11 mouse cellular contexts compared by ENCODE assay signal in the genomic region with DNA sequence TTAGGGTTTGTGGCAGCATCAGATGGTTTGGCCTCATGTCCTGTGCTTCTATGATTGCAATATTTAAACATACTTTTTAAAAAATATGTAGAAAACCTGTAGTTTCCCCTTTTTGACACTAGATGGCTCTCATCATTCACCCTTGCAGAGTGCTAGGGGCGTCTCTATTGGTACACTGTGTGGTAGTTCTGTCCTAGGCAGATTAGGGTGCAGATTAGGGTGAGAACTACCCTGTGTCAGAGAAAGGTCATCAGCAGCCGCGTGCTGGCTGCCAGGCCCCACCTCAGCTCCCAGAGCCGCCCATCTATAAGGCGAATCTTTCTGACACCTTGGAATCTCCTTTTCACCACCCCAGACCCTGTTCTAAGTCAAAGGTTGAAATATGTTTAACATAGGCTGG. TPM values are rescaled to one million over a fixed set of nuclear protein-coding genes. Genes with fewer than 3 reads are reported as not detected.
DNase-seq lines count a peak whose midpoint lies in the region; ATAC-seq lines count a peak whose summit lies in the region.
"Had no signal": no experiment of that assay in that cellular context is flagged by ENCODE, and none has a peak within 500 bp of the region (broad histone marks: within the 10 kb centered on the region; RNA-seq: fewer than 3 reads in every experiment).

No protein-coding gene starts in this region.

- H3K9ac ChIP-seq in heart, embryonic 16.5 days (ENCODE audit: low read length), result no peak overlapping the region
- no peak overlapping the region for H3K9ac ChIP-seq in heart, embryonic 12.5 days
- H3K9ac ChIP-seq in lung, embryonic 16.5 days (ENCODE audit: low read length), result no peak overlapping the region
- H3K9ac ChIP-seq: hindbrain, embryonic 12.5 days had no signal

- DNase-seq in A20 (ENCODE audit: low read depth, low spot score), result peak; percentile 44
- DNase-seq in adipocyte (ENCODE audit: low spot score), result peak; percentile 57
- no peak for DNase-seq in c-Kit-positive CD71-positive TER-119-positive erythroid progenitor cells, embryonic 14.5 days (ENCODE audit: low spot score)
- DNase-seq in right cerebral cortex, postnatal 10 days (ENCODE audit: low spot score in 2 of 2), result no peak
- DNase-seq in cerebellum, adult 9-10 months, result no peak
- DNase-seq: spleen, adult 18-20 months had no signal

- 58% methylated on average over 5 of the region's 5 CpGs for WGBS in heart, embryonic 16.5 days
- WGBS in heart, embryonic 12.5 days, result 62% methylated on average over 5 of the region's 5 CpGs
- WGBS in lung, embryonic 16.5 days, result 48% methylated on average over 5 of the region's 5 CpGs

- H3K27me3 ChIP-seq in heart, embryonic 16.5 days (ENCODE audit: control insufficient read depth, insufficient read depth, low read length), result no peaks in the 10 kb centered on the region
- H3K27me3 ChIP-seq in heart, embryonic 12.5 days (replicated peaks), result no peaks in the 10 kb centered on the region
- H3K27me3 ChIP-seq in lung, embryonic 16.5 days (ENCODE audit: control insufficient read depth, insufficient read depth, low read depth, low read length), result no peaks in the 10 kb centered on the region
- H3K27me3 ChIP-seq: hindbrain, embryonic 12.5 days had no signal

- H3K4me1 ChIP-seq in heart, embryonic 16.5 days (ENCODE audit: control insufficient read depth, insufficient read depth, low read length), result no peaks in the 10 kb centered on the region
- no peaks in the 10 kb centered on the region for H3K4me1 ChIP-seq in heart, embryonic 12.5 days (replicated peaks)
- no peaks in the 10 kb centered on the region for H3K4me1 ChIP-seq in lung, embryonic 16.5 days (replicated peaks; ENCODE audit: control insufficient read depth, insufficient read depth, low read length)
- H3K4me1 ChIP-seq: hindbrain, embryonic 12.5 days had no signal

- no peak overlapping the region for H3K4me2 ChIP-seq in heart, embryonic 16.5 days (ENCODE audit: low read depth, low read length)
- no peak overlapping the region for H3K4me2 ChIP-seq in heart, embryonic 12.5 days
- H3K4me2 ChIP-seq in lung, embryonic 16.5 days (ENCODE audit: low read depth, low read length), result no peak overlapping the region
- H3K4me2 ChIP-seq: hindbrain, embryonic 12.5 days had no signal

- H3K9me3 ChIP-seq in heart, embryonic 16.5 days (replicated peaks; ENCODE audit: control insufficient read depth, low read length), result no peaks in the 10 kb centered on the region
- H3K9me3 ChIP-seq in heart, embryonic 12.5 days (replicated peaks), result no peaks in the 10 kb centered on the region
- no peaks in the 10 kb centered on the region for H3K9me3 ChIP-seq in lung, embryonic 16.5 days (ENCODE audit: control insufficient read depth, low read length)
- H3K9me3 ChIP-seq: hindbrain, embryonic 12.5 days had no signal

- H3K27ac ChIP-seq in heart, embryonic 16.5 days (ENCODE audit: low read length), result no peak overlapping the region
- no peak overlapping the region for H3K27ac ChIP-seq in heart, embryonic 12.5 days (ENCODE audit: poor library complexity, severe bottlenecking)
- H3K27ac ChIP-seq in lung, embryonic 16.5 days (ENCODE audit: low read length), result no peak overlapping the region
- H3K27ac ChIP-seq: hindbrain, embryonic 12.5 days had no signal

- H3K4me3 ChIP-seq in heart, embryonic 16.5 days (ENCODE audit: low read length), result no peak overlapping the region
- no peak overlapping the region for H3K4me3 ChIP-seq in heart, embryonic 12.5 days
- no peak overlapping the region for H3K4me3 ChIP-seq in lung, embryonic 16.5 days (ENCODE audit: low read length)
- H3K4me3 ChIP-seq: erythroblast, embryonic 14.5 days; hindbrain, embryonic 12.5 days had no signal

- peaks cover 18% of the 10 kb centered on the region for H3K36me3 ChIP-seq in heart, embryonic 16.5 days (ENCODE audit: control insufficient read depth, insufficient read depth)
- peaks cover 33% of the 10 kb centered on the region for H3K36me3 ChIP-seq in heart, embryonic 12.5 days
- H3K36me3 ChIP-seq in lung, embryonic 16.5 days (ENCODE audit: control insufficient read depth, insufficient read depth, low read length), result peaks cover 7% of the 10 kb centered on the region; the same call in 1 of the 2 replicates

- ATAC-seq in heart, embryonic 16.5 days (replicated peaks; ENCODE audit: extremely low read depth, insufficient read depth, low FRiP score), result 0 out of 2 replicates have a peak, but pooled peaks have one; percentile 43
- no peak for ATAC-seq in heart, embryonic 12.5 days (ENCODE audit: insufficient number of reproducible peaks, low FRiP score)
- 0 out of 2 replicates have a peak, but pooled peaks have one; percentile 43 for ATAC-seq in lung, embryonic 16.5 days (ENCODE audit: low read depth)

RNA-seq across cellular contexts. Expression of a gene that starts 9.6 kb away (rescaled TPM):
- 18.3 and 22.1 TPM in 2 replicates for polyA plus RNA-seq in heart, embryonic 16.5 days (2015; fragmentation: Nextera tagmentation; extraction: Ambion mirVana)
- 15.2 and 15.3 TPM in 2 replicates for polyA plus RNA-seq in heart, embryonic 12.5 days (2016; fragmentation: Nextera tagmentation; extraction: Ambion mirVana)
- polyA plus RNA-seq in lung, embryonic 16.5 days (2015; fragmentation: Nextera tagmentation; extraction: Ambion mirVana), result 24.2 and 27.3 TPM in 2 replicates

RNA-seq across cellular contexts. Expression of a gene that starts 19.5 kb away (rescaled TPM):
- polyA plus RNA-seq in heart, embryonic 16.5 days (2015; fragmentation: Nextera tagmentation; extraction: Ambion mirVana), result 9.4 and 9.7 TPM in 2 replicates
- polyA plus RNA-seq in heart, embryonic 12.5 days (2016; fragmentation: Nextera tagmentation; extraction: Ambion mirVana), result 15.5 and 16.1 TPM in 2 replicates
- polyA plus RNA-seq in lung, embryonic 16.5 days (2015; fragmentation: Nextera tagmentation; extraction: Ambion mirVana), result 11.9 and 13.7 TPM in 2 replicates

RNA-seq across cellular contexts. Expression of a gene that starts 22.8 kb away (rescaled TPM):
- polyA plus RNA-seq in heart, embryonic 16.5 days (2015; fragmentation: Nextera tagmentation; extraction: Ambion mirVana), result not detected in 2 replicates
- polyA plus RNA-seq in heart, embryonic 12.5 days (2016; fragmentation: Nextera tagmentation; extraction: Ambion mirVana), result not detected in 2 replicates
- not detected in 2 replicates for polyA plus RNA-seq in lung, embryonic 16.5 days (2015; fragmentation: Nextera tagmentation; extraction: Ambion mirVana)
- polyA plus RNA-seq: erythroblast, embryonic 14.5 days; hindbrain, embryonic 12.5 days had no signal

RNA-seq across cellular contexts. Expression of a gene that starts 34.3 kb away (rescaled TPM):
- 43.6 and 50.8 TPM in 2 replicates for polyA plus RNA-seq in heart, embryonic 16.5 days (2015; fragmentation: Nextera tagmentation; extraction: Ambion mirVana)
- polyA plus RNA-seq in heart, embryonic 12.5 days (2016; fragmentation: Nextera tagmentation; extraction: Ambion mirVana), result 47.2 and 47.5 TPM in 2 replicates
- polyA plus RNA-seq in lung, embryonic 16.5 days (2015; fragmentation: Nextera tagmentation; extraction: Ambion mirVana), result 89.8 and 90.8 TPM in 2 replicates

Comparison
In these comparisons a context has a peak if more than half of its experiments do, and no peak if none do; other contexts are left out.
1. DNase-seq: peak in A20 (single experiment) and adipocyte (single experiment); none in c-Kit-positive CD71-positive TER-119-positive erythroid progenitor cells, embryonic 14.5 days (single experiment), right cerebral cortex, postnatal 10 days (0 of 2) and cerebellum, adult 9-10 months (single experiment).